Mouse (Mus musculus) monocyte, adult 2 months (primary cell): Measurements from ENCODE around the gene Adam15.

Experiments used
- DNase-seq, 2 experiments: peaks; one replicate each; pipeline ENCODE4 v3.0.0; 2022; ENCODE audit warnings: low spot score in 2 of 2, low read depth in 1 of 2

The Adam15 gene

DNA sequence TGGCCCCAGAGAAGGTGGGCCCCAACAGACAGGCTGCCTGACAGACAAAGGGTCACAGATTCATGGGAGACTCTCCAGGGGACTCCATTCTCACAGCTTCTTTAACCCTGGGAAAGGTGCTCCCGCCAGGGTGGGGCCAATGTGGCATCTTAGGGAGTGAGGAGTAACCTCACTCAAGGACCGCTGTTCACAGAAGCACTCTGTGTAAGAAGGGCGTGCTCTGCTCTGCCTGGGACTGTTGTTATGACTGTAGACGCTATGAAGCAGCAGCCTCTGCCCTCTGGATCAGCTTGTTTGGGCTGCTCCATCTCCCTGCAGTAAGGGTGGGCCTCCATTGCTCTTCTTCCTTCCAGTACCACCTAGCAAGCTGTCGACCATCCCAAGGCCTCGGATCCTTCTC lies 45.4 kb downstream of the Adam15 start:
- DNase-seq: no peak

GRCm38 (mm10) chr3:89300514-89300913 lies 49.3 kb downstream of the Adam15 start:
- DNase-seq: no peak

DNA sequence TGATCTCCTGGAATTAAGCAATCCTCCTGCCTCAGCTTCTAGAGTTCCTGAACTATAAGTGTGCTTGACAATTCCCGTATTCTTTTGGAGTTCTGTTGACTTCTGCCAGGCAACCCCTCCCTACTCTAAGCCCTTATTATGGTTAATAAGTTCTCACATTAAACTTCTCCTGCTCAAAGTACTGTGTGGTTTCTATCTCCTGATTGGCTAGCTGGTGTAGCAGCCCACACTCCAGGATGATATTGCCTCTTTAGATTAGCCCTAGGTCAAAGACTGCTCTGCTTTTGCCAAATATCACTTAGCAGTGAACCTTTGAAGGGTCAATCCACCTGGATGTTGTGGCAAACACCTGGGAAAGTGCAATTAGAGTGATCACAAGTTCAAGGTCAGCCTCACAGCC lies 49.7 kb downstream of the Adam15 start:
- no peak for DNase-seq

DNA sequence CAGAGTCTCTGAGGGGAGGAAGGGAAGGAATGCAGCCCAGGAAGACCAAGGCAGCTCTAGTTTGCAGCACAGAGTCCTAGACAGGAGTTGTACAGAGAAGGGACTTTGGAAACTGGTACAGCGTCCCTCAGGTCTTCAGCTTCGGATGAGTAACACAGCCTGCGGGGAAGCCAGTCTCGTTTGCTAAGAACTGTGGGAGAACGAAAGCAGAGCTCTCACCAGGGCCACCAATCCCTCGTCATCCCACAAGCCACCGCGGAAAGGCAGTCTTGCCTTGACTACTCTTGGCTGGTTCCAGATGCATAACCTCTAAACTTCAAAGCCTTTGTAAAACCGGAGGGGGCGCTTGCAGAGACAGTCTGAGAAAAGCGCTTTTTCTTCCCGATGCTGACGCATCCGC lies 50.3 kb downstream of the Adam15 start:
- no peak for DNase-seq

DNA sequence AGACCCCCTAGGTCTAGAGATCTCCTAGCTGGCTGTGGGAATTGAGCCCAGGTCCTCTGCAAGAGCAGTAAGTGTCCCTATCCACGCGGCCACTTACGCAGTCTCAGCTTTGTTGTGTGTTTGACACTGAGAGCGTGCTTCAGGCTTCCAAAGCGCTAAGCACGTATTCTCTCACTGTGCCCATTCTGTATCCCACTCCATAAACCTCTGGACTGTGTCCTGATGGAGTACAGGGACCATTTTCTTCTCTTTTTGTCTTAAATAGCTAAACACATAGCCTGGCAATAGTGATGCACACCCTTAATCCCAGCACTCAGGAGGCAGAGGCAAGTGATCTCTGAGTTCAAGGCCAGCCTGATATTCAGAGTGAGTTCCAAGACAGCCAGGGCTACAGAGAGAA lies 50.9 kb downstream of the Adam15 start:
- DNase-seq: no peak

DNA sequence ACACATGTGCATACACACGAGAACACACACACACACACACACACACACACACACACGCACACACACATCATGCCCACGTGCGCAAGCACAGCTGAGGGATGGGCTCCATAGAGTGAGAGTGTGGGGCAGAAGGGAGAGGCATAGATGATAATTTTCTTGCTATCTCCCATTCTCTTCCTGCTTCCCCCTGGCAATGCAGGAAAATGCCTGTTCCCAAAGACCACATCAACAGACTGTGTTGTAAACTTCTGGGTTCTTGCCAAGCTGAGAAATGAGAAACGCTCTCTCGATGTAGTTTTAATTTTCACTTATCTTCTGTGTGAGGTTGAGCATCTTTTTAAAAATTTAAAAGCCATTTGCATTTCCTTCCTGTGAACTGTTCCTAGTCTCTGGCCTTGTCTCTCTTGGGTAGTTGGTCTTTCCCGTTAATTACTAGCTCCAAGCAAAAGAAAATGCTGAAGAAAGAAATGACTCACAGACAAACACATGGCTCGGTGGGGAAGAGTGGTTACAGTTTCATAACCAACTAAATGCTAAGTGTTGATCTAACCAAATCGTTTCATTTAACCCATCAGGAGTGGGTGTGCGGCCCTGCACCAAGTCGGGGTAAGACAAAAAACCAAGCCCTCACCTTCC lies 52.9 kb downstream of the Adam15 start:
- no peak for DNase-seq

GRCm38 (mm10) chr3:89295685-89296230 lies 54.0 kb downstream of the Adam15 start:
- no peak for DNase-seq

DNA sequence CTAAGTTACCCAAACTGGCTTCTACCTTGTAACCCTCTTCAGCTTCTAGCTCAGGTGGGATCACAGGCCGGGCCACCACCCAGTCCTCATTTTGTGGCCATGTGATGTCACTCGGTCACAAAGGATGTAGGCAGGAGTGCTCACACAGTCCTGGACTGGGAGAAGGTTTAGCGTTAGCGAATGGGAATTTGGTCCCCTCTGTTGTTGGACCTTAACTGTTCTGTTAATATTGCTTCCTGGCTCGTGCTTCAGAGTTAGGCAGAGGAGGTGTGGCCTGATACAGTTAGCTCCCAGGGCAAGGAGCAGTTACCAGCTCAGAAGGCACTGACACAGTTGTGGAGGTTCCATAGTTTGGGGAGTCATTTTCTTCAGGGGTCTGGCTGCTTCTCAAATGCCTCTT lies 55.6 kb downstream of the Adam15 start:
- DNase-seq: no peak

DNA sequence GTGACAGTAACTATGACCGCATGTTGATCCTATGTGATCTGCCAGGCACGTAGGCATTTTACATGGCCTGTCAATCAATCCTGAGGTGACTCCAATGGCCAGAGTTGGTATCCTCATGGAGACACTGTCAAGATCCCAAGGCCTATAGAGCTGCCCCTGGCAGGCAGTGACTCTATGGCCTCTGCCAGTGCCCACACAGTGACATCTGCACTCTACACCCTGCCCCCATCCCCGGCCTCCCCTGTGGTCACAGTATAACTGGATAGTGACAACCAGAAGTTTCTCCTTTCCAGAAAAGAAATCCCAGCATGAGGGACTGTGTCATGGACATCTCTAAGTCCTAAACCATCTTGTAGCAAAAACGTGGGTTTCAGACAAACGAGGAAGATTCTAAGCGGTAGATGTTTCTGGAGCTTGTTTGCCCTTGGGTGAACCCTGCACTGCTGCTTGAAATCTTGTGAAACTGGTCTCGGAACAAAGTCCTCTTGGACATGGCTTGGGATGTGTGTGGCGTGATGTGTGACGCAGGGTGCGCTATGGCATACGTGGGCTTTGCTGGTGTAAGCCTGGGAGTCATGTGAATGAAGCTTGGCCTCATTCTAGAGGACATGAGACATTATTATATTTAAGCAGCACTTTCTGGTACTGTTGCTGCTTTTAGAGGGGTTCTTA lies 56.4 kb downstream of the Adam15 start:
- DNase-seq: no peak

DNA sequence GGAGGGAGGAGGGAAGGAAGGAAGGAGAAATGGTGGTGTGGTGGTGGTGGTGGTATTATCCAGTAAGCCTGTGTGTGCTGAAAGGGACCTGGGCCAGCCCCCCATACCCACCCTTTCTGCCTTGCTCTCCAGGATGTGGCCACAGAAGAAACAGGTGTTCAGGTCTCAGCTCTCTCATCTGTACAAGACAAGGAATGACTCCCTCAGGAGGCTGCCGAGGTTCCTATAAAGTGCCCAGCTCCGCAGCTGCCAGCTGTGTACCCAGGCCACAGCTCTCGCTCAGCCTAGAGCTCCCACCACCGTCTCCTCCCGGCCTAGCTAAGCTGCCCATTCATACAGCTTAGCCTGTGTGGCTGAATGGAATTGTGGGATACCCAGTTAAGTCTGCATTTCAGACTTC lies 57.5 kb downstream of the Adam15 start:
- DNase-seq: no peak

GRCm38 (mm10) chr3:89291874-89292273 lies 57.9 kb downstream of the Adam15 start:
- DNase-seq: no peak
